Mouse (Mus musculus): ENCODE results near the gene Stac3. TPM values are rescaled to one million over a fixed set of nuclear protein-coding genes. Genes with fewer than 3 reads are reported as not detected.

Stac3 gene
- total and polyA plus RNA-seq, 2 experiments: 0.37 to 0.49 TPM

GRCm38 (mm10) chr10:127519041-127519701 lies 17.7 kb downstream of the Stac3 start:
- no peak overlapping the region for H3K4me3 ChIP-seq (ENCODE audit: insufficient read depth, low read depth, low read length)
- peaks cover 11% of the 10 kb centered on the region; the same call in 1 of the 2 replicates for H3K36me3 ChIP-seq (ENCODE audit: control insufficient read depth, insufficient read depth, low read length)
- 80% methylated on average over 26 of the region's 26 CpGs for WGBS
- H3K9ac ChIP-seq (ENCODE audit: low read depth, low read length): no peak overlapping the region
- H3K4me1 ChIP-seq (ENCODE audit: control insufficient read depth, insufficient read depth, low read length): peaks cover 19% of the 10 kb centered on the region
- H3K27ac ChIP-seq (replicated peaks; ENCODE audit: insufficient read depth, low read depth, low read length): no peak overlapping the region
- H3K79me2 ChIP-seq (ENCODE audit: control insufficient read depth, insufficient read depth, low read length): peaks cover 6% of the 10 kb centered on the region; the same call in 1 of the 2 replicates
- peak; percentile 45 for DNase-seq (ENCODE audit: extremely low read depth, low read depth, low spot score)
- TF ChIP-seq CTCF (IDR thresholded peaks at IDR 0.05; ENCODE audit: low read depth, low read length) (no peak), POLR2A (IDR thresholded peaks at IDR 0.05; ENCODE audit: extremely low read depth, insufficient read depth, low read length) (no peak)
- no peaks in the 10 kb centered on the region for H3K27me3 ChIP-seq (ENCODE audit: control insufficient read depth, insufficient read depth, low read length)

- Histone ChIP-seq H3K36me3 (ENCODE audit: control insufficient read depth, insufficient read depth, low read length) (peaks cover 11% of the 10 kb centered on the region; the same call in 1 of the 2 replicates), H3K79me2 (ENCODE audit: control insufficient read depth, insufficient read depth, low read length) (peaks cover 6% of the 10 kb centered on the region; the same call in 1 of the 2 replicates), H3K4me1 (ENCODE audit: control insufficient read depth, insufficient read depth, low read length) (peaks cover 19% of the 10 kb centered on the region), H3K27me3 (ENCODE audit: control insufficient read depth, insufficient read depth, low read length) (no peaks in the 10 kb centered on the region; the same call in 1 of the 2 replicates), H3K9ac (ENCODE audit: low read depth, low read length) (peak overlapping the region; percentile 52), H3K4me3 (ENCODE audit: insufficient read depth, low read depth, low read length) (peak overlapping the region; percentile 53), H3K27ac (replicated peaks; ENCODE audit: insufficient read depth, low read depth, low read length) (peak overlapping the region; percentile 78)
- DNase-seq (ENCODE audit: extremely low read depth, low read depth, low spot score): no peak
- TF ChIP-seq CTCF (IDR thresholded peaks at IDR 0.05; ENCODE audit: low read depth, low read length) (no peak), POLR2A (IDR thresholded peaks at IDR 0.05; ENCODE audit: extremely low read depth, insufficient read depth, low read length) (no peak)
- WGBS: 82% methylated on average over 37 of the region's 37 CpGs
Observed at GRCm38 (mm10) chr10:127519903-127520713, 18.6 kb downstream of the Stac3 start.

- Histone ChIP-seq H3K4me3 (ENCODE audit: insufficient read depth, low read depth, low read length) (peak overlapping the region; percentile 57), H3K27me3 (ENCODE audit: control insufficient read depth, insufficient read depth, low read length) (no peaks in the 10 kb centered on the region; the same call in 1 of the 2 replicates), H3K36me3 (ENCODE audit: control insufficient read depth, insufficient read depth, low read length) (peaks cover 11% of the 10 kb centered on the region; the same call in 1 of the 2 replicates), H3K4me1 (ENCODE audit: control insufficient read depth, insufficient read depth, low read length) (peaks cover 19% of the 10 kb centered on the region), H3K27ac (replicated peaks; ENCODE audit: insufficient read depth, low read depth, low read length) (peak overlapping the region; percentile 78), H3K79me2 (ENCODE audit: control insufficient read depth, insufficient read depth, low read length) (peaks cover 6% of the 10 kb centered on the region; the same call in 1 of the 2 replicates), H3K9ac (ENCODE audit: low read depth, low read length) (peak overlapping the region; percentile 52)
- DNase-seq (ENCODE audit: extremely low read depth, low read depth, low spot score): peak; percentile 97
- TF ChIP-seq POLR2A (IDR thresholded peaks at IDR 0.05; ENCODE audit: extremely low read depth, insufficient read depth, low read length) (no peak), CTCF (IDR thresholded peaks at IDR 0.05; ENCODE audit: low read depth, low read length) (no peak)
- 32% methylated on average over 20 of the region's 20 CpGs for WGBS
Observed at GRCm38 (mm10) chr10:127520714-127521357, 19.4 kb downstream of the Stac3 start.

- H3K27ac ChIP-seq (replicated peaks; ENCODE audit: insufficient read depth, low read depth, low read length): peak overlapping the region; percentile 78
- DNase-seq (ENCODE audit: extremely low read depth, low read depth, low spot score): peak; percentile 57
- no peak for TF ChIP-seq CTCF (IDR thresholded peaks at IDR 0.05; ENCODE audit: low read depth, low read length)
- no peak for TF ChIP-seq POLR2A (IDR thresholded peaks at IDR 0.05; ENCODE audit: extremely low read depth, insufficient read depth, low read length)
Observed at GRCm38 (mm10) chr10:127521611-127522080, 20.2 kb downstream of the Stac3 start.

GRCm38 (mm10) chr10:127522088-127522581 lies 20.6 kb downstream of the Stac3 start, which contains the start of gene Shmt2:
TSS of gene Shmt2 (minus strand) at chr10:127522444.
- TF ChIP-seq POLR2A (IDR thresholded peaks at IDR 0.05; ENCODE audit: extremely low read depth, insufficient read depth, low read length) (peak; percentile 44; the same call in 1 of the 2 replicates), CTCF (IDR thresholded peaks at IDR 0.05; ENCODE audit: low read depth, low read length) (no peak)

More at GRCm38 (mm10) chr10:127521611-127522080, 20.2 kb downstream of the Stac3 start:
- Histone ChIP-seq H3K9ac (ENCODE audit: low read depth, low read length) (peak overlapping the region; percentile 72), H3K79me2 (ENCODE audit: control insufficient read depth, insufficient read depth, low read length) (peaks cover 6% of the 10 kb centered on the region; the same call in 1 of the 2 replicates), H3K36me3 (ENCODE audit: control insufficient read depth, insufficient read depth, low read length) (peaks cover 11% of the 10 kb centered on the region; the same call in 1 of the 2 replicates), H3K27me3 (ENCODE audit: control insufficient read depth, insufficient read depth, low read length) (no peaks in the 10 kb centered on the region; the same call in 1 of the 2 replicates), H3K4me1 (ENCODE audit: control insufficient read depth, insufficient read depth, low read length) (peaks cover 16% of the 10 kb centered on the region), H3K4me3 (ENCODE audit: insufficient read depth, low read depth, low read length) (peak overlapping the region; percentile 57)
- WGBS: 3% methylated on average over 12 of the region's 12 CpGs

More at GRCm38 (mm10) chr10:127522088-127522581, 20.6 kb downstream of the Stac3 start, which contains the start of gene Shmt2:
- under 1% methylated on average over 21 of the region's 21 CpGs for WGBS
- Histone ChIP-seq H3K79me2 (ENCODE audit: control insufficient read depth, insufficient read depth, low read length) (peaks cover 6% of the 10 kb centered on the region; the same call in 1 of the 2 replicates), H3K27ac (replicated peaks; ENCODE audit: insufficient read depth, low read depth, low read length) (peak within 1 kb of the TSS; percentile 78), H3K36me3 (ENCODE audit: control insufficient read depth, insufficient read depth, low read length) (peaks cover 11% of the 10 kb centered on the region; the same call in 1 of the 2 replicates), H3K27me3 (ENCODE audit: control insufficient read depth, insufficient read depth, low read length) (peaks cover 3% of the 10 kb centered on the region; the same call in 1 of the 2 replicates), H3K9ac (ENCODE audit: low read depth, low read length) (peak within 1 kb of the TSS; percentile 72), H3K4me1 (ENCODE audit: control insufficient read depth, insufficient read depth, low read length) (peaks cover 14% of the 10 kb centered on the region), H3K4me3 (ENCODE audit: insufficient read depth, low read depth, low read length) (peak within 1 kb of the TSS; percentile 57)
- DNase-seq (ENCODE audit: extremely low read depth, low read depth, low spot score): peak; percentile 79

Data from liver, adult 2 months (tissue).